Mouse (Mus musculus) adrenal gland, postnatal 10 days (tissue): Measurements from ENCODE around the gene Gm21294. TPM values are rescaled to one million over a fixed set of nuclear protein-coding genes. Genes with fewer than 3 reads are reported as not detected.
"Not testable (repeated sequence)": the region's sequence is repeated elsewhere in the genome, so short reads cannot be mapped to it uniquely, and the experiment has no call there.

Experiments
- DNase-seq: peaks from one replicate; pipeline ENCODE4 v3.0.0; 2021; ENCODE audit warnings: mixed read lengths
- long read RNA-seq, 2 experiments: library from polyadenylated mRNA; stranded (forward); transcript quantifications; one replicate each; pipeline ENCODE4 v2.0.0; 2021
- total RNA-seq, 2 experiments: library from RNA; stranded (reverse); gene quantifications; 2 replicates each; pipeline ENCODE4 v1.2.3; 2021

Gene Gm21294
- not detected for total RNA-seq
- long read RNA-seq, experiment 1 = 0 reads
- long read RNA-seq, experiment 2 = 0 reads

GRCm38 (mm10) chrY:89052506-89052905, at the start of gene Gm21294:
Gene Gm21294, plus strand, starts transcription at chrY:89052806.
- DNase-seq = not testable (repeated sequence)

- DNase-seq = peak; percentile 0
Measured at GRCm38 (mm10) chrY:89126246-89126645, 73.6 kb downstream of the Gm21294 start.
